Mouse (Mus musculus): ENCODE data around the gene Dynlt1f.
"Not testable (repeated sequence)": the region's sequence is repeated elsewhere in the genome, so short reads cannot be mapped to it uniquely, and the experiment has no call there.

- not testable (repeated sequence) for TF ChIP-seq CTCF (IDR thresholded peaks at IDR 0.05; ENCODE audit: low read depth, low read length); TAL1 (conservative IDR thresholded peaks at IDR 0.05; ENCODE audit: low read depth, low read length); GATA1 (IDR thresholded peaks at IDR 0.05; ENCODE audit: borderline replicate concordance, low read length); GATA2 (IDR thresholded peaks at IDR 0.05; ENCODE audit: borderline replicate concordance, low read depth, low read length); POLR2AphosphoS5 (IDR thresholded peaks at IDR 0.05; ENCODE audit: insufficient replicate concordance, low read depth, low read length)
Measured at GRCm38 (mm10) chr17:6614316-6614715, 41.4 kb downstream of the Dynlt1f start.

All from G1E (cell line).